Mouse (Mus musculus) embryonic stem cell, embryonic (primary cell): ENCODE results near the gene Cdipt.

ENCODE experiments used
- CTCF ChIA-PET, 4 experiments: fragments of 300-600 bp in 2 of 4; fragments of 350-600 bp in 2 of 4; sonication (Branson Sonifier 250); formaldehyde crosslinking; loops; one replicate each; lab custom pipeline; 2022; ENCODE audit warnings: inconsistent platforms in 2 of 4; lab: Charles Lee
- POLR2A ChIA-PET, 4 experiments: fragments of 300-600 bp in 2 of 4; fragments of 350-600 bp in 2 of 4; sonication (Branson Sonifier 250); formaldehyde crosslinking; loops; one replicate each; lab custom pipeline; 2022; ENCODE audit warnings: antibody characterized with exemption in 4 of 4, inconsistent platforms in 1 of 4; lab: Charles Lee

The Cdipt gene

DNA sequence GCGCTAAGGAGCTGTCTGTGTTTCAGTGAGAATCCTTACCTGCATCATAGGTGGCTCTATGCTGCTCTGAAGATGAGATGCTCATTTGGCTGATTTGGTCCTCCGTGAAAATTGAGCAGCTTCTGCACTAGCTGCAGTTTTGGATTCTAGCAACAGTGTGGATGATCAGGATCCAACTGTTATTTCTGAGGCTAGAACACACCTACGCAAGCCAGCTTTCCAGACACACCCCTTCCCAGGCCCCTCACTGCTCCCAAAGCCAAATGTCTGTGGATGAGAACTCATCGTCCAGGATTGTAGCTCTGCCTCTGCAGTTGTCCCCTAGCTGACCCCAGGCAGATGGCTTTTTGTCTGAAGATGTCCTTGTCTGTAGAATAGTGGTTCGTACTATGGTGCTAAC, 14.6 kb upstream of the Cdipt start:
- ChIA-PET CTCF (interaction anchor here in 1 of 4 experiments (0.7 to 2.0 kb wide), 2 partner anchors 11 to 844 kb away, joined by 3 to 5 read pairs; partner anchors contain the start of gene Asphd1), POLR2A (interaction anchor here in 2 of 4 experiments (1.0 to 2.1 kb wide), 3 partner anchors 9 to 24 kb away, joined by 3 to 5 read pairs (median 3); no protein-coding TSS in a partner anchor)

DNA sequence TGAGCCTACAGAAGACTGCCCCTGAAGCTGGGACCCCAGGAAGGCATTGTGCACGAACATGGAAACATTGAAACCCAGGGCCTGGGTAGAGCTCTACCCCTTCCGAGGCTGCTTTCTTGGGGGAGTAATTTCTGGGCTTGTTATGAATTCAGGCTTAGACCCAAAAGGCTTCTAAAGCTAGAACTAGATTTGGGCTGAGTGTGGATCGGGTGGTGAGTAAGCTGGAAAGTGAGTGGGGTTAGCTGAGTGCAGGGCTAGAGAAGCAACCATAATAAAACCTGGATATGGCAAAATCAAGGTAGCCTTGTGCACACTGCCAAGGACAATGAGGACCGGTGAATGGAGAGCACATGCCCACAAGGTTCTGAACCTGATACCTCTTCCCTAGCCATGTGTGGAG, 13.7 kb upstream of the Cdipt start:
- CTCF ChIA-PET = interaction anchor here in 1 of 4 experiments (2.0 kb wide), 1 partner anchor 12 kb away, joined by 5 read pairs; the partner anchor contains the start of gene Asphd1
- POLR2A ChIA-PET = interaction anchor here in 2 of 4 experiments (0.6 to 2.1 kb wide), 4 partner anchors 11 to 136 kb away, joined by 3 to 6 read pairs (median 4); no protein-coding TSS in a partner anchor

DNA sequence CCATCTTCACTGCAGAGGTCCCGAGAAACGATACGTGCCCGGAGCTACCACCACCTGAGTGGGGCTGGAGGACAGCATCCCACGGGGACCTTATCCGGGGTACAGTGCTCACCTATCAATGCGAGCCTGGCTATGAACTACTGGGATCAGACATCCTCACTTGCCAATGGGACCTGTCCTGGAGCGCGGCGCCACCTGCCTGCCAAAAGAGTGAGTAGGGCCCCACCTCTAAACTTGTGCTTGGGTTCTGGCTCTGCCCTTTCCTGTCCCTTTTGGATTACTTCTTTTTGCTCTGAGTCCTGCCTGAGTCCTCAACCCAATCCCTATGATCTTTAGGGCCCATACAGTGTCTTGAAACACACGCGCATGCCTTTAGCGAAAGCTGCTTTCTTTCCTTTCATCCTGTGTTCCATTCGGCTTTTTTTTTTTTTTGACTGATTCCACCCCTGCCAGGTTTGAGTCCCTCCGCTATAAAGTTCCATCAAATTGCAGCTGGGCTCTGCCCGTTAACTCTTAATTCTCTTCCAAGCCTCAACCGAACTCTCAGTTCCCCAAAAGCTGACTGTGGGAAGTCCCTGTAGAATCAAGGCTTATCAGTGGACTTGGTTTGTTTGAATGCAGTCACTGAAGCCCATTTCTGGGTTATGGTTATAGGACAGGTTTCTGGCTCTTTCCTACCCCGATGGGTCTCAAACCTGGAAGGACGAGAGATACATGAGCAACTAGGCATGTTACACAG, 12.0 kb upstream of the Cdipt start:
- ChIA-PET POLR2A (interaction anchor here in 3 of 4 experiments (0.6 to 1.7 kb wide), 9 partner anchors 13 to 176 kb away, joined by 3 to 10 read pairs (median 3); partner anchors contain the start of genes Asphd1 (in 1 of the 3), Ino80e (in 1 of the 3) and Sez6l2 (in 1 of the 3)), CTCF (interaction anchor here in 3 of 4 experiments (0.6 to 1.1 kb wide), 5 partner anchors 93 to 250 kb away, joined by 3 to 5 read pairs (median 3); no protein-coding TSS in a partner anchor)

DNA sequence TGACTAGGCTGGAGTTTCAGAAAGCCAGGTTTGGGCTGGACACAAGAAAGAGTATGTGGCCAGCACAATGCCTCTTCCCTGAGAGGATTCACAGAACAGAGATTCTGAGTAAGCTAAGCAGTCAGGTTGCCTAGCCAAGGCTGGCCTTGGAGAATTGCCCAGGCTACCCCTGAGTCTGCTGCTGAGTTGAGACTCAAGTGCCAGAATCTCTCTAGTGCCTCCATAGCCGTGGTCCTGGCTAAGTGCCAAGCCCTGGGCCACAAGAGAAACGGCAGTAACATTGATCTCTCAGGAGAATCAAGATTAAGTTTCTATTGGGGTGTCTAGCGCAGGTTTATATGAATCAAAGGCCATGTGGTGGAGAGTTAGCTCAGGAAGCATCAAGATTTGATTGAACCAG, 10.1 kb upstream of the Cdipt start:
- ChIA-PET POLR2A (interaction anchor here in 2 of 4 experiments (0.7 to 2.2 kb wide), 3 partner anchors 11 to 186 kb away, joined by 3 to 7 read pairs (median 6); partner anchors contain the start of genes Asphd1 (in 1 of the 2) and Sez6l2 (in 1 of the 2)), CTCF (interaction anchor here in 2 of 4 experiments (0.6 to 1.0 kb wide), 5 partner anchors 19 to 378 kb away, joined by 3 read pairs; no protein-coding TSS in a partner anchor)

DNA sequence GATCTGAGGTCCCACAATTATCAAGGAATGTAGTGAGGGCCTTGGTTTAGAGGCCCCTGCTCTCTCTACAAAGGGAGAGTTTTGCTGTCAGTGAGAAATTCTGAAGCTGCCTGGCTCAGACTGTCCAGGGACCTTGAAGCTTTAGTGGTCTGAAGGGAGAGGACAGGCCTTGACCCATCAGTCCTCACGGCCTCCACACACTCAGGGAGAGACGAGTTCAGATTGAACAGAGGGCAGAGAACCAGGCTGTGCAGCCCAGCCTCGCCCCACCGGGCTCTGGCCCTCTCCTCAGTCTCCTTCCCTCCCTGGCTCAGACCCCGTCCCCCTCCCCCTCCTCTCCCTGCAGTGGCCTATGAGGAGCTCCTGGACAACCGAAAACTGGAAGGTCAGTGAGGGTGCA, 8.4 kb upstream of the Cdipt start:
- POLR2A ChIA-PET = interaction anchor here in 1 of 4 experiments (0.8 to 1.5 kb wide), 3 partner anchors 16 to 45 kb away, joined by 3 to 4 read pairs (median 3); partner anchors contain the start of gene Tmem219

DNA sequence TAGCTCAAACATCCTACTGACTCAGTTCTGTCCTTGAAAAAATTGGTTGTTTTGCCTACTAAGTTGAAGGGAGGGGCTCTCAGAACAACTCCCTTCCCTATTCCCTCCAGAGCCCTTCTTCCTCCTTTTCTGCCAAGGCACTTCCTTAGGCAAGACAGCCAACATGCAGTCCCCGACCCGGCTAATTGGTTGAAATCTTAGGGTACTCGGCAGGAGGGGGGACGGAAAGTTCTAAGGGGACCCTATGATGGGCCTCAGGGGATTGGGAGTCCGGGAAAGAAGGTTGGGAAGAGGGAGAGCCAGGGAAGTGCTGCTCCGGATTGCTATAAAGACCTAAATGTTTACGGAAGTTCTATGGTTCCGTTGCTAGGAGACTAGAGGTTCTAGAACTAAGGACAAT, 221 bp upstream of the Cdipt start:
- ChIA-PET CTCF (interaction anchor here in 1 of 4 experiments (0.7 kb wide), 1 partner anchor 86 kb away, joined by 3 read pairs; no protein-coding TSS in a partner anchor), POLR2A (interaction anchor here in 1 of 4 experiments (0.7 to 1.6 kb wide), 4 partner anchors 46 to 176 kb away, joined by 3 to 5 read pairs (median 4); no protein-coding TSS in a partner anchor)

More for the DNA sequence above, 8.4 kb upstream of the Cdipt start:
- CTCF ChIA-PET = interaction anchor here in 1 of 4 experiments (0.6 kb wide), 1 partner anchor 187 kb away, joined by 3 read pairs; no protein-coding TSS in a partner anchor

DNA sequence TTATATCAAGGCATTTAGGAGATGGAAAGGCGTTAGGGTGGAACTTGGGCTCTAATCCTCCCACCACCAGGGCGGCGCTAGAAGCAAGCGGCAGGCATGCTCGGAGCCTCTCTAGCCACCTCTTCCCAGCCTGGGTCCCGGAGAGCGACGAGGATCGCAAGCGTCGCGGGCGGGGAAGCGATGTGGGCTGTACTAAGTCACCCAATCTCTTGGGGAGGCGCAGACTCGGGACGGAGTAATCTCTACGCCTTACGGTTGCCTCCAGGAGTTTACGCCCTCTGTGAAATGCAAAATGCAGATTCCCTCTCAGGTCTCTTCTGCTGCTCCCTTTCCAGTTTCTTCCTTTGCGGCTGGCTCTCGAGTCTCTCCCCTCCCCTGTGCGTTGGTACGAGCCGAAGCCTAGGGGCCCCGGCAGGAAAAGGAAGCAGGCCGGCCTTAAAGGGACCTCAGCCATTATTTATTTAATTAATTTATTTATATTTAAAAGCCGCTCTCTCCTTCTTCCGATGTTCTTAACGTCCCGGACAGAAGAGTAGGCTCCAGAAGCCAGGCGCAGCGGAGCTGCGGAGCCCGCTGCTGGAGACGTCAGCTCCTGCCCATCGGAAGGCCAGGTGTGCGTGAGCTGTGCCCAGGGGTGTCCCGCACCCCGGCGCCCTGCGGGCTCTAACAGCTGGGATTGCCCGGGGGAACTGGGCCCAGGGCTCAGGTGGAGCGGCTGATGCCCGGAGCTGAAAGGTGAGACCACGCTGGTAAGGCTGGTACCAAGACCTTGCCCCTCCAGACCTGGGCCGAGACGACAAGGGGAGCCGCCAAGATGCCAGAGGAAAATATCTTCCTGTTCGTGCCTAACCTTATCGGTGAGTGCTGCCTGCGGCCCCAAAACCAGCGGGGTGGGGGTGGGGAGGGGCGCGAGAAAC, 494 bp downstream of the Cdipt start, which contains the start of gene Cdiptos:
TSS of gene Cdiptos (minus strand) at position 149 of the 917 bp plus-strand sequence.
- ChIA-PET POLR2A (interaction anchor here (0.7 to 2.3 kb wide), 38 partner anchors 9 to 499 kb away, joined by 3 to 13 read pairs (median 4); partner anchors contain the start of genes Mvp (in 2 of the 4), Taok2 (in 2 of the 4), Hirip3 (in 1 of the 4) and Ino80e (in 1 of the 4)), CTCF (interaction anchor here in 2 of 4 experiments (0.7 to 1.3 kb wide), 2 partner anchors 12 to 196 kb away, joined by 3 to 5 read pairs; no protein-coding TSS in a partner anchor)

DNA sequence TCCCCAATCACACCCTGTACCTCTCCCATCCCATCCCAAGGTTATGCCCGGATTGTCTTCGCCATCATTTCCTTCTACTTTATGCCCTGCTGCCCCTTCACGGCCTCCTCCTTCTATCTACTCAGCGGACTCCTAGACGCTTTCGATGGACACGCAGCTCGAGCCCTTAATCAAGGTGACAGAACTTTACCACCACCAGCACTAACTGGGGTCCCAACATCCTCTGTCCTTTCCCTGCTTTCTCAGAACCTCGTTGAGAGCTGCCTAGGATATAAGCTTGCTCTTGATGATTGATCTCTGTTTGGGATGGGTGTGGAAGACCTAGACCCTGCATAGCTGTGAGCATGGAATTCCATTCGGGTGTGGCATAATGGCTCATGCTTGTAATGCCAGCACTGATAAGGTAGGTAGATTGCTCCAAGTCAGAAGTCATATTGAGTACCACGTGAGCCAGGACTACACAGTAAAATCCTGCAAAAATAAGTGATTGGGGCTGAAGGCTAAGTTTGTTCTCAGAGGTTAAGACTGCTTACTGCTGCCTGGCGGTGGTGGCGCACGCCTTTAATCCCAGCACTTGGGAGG, 1.3 kb downstream of the Cdipt start:
- ChIA-PET CTCF (interaction anchor here in 3 of 4 experiments (0.5 to 1.3 kb wide), 3 partner anchors 8 to 197 kb away, joined by 3 to 5 read pairs (median 5); no protein-coding TSS in a partner anchor), POLR2A (interaction anchor here (0.7 to 2.3 kb wide), 37 partner anchors 9 to 500 kb away, joined by 3 to 13 read pairs (median 4); partner anchors contain the start of genes Mvp (in 2 of the 4), Taok2 (in 2 of the 4), Hirip3 (in 1 of the 4) and Ino80e (in 1 of the 4))

DNA sequence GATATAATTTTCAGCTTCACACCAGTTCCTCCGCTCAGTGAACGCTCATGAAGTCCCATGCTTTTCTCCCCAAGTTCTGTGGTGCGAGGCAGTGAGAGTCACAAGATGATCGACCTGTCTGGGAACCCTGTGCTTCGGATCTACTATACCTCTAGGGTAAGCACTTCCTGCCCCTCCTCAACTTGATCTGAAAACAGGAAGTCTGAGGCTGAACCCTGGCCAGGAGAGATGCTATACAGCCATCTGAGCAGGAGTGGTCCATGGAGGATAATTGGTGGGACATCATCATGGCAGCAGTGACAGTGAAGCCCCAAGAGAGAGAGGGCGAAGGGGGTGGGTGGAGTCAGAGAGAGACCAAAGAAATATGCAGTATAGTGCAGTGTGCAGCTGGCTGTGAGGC, 3.1 kb downstream of the Cdipt start:
- CTCF ChIA-PET = interaction anchor here in 2 of 4 experiments (0.6 to 1.4 kb wide), 2 partner anchors 146 to 147 kb away, joined by 3 to 5 read pairs; no protein-coding TSS in a partner anchor
- POLR2A ChIA-PET = interaction anchor here in 1 of 4 experiments (0.5 to 1.0 kb wide), 2 partner anchors 9 to 10 kb away, joined by 3 to 6 read pairs; no protein-coding TSS in a partner anchor

DNA sequence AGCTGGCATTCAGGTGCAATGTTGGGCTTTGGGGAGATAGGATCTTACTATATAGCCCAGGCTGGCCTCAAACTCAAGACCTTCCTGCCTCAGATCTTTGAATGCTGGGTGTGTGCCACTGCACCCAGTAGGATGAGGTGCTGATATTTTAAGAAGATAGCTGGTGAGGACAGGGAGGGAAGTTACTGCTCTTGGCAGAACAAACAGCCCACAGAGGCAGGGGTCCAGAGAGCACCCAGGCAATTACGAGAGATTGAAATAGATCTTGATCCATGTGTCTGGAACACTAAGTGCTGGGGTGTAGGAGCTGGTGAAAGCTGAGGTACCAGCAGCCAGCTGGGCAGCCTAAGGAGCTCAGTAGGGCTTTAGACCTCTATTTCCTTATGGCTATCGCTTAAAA, 5.9 kb downstream of the Cdipt start:
- ChIA-PET POLR2A (interaction anchor here in 2 of 4 experiments (0.5 to 1.6 kb wide), 3 partner anchors 19 to 206 kb away, joined by 3 to 7 read pairs (median 3); no protein-coding TSS in a partner anchor), CTCF (interaction anchor here in 1 of 4 experiments (0.6 kb wide), 1 partner anchor 24 kb away, joined by 4 read pairs; no protein-coding TSS in a partner anchor)

DNA sequence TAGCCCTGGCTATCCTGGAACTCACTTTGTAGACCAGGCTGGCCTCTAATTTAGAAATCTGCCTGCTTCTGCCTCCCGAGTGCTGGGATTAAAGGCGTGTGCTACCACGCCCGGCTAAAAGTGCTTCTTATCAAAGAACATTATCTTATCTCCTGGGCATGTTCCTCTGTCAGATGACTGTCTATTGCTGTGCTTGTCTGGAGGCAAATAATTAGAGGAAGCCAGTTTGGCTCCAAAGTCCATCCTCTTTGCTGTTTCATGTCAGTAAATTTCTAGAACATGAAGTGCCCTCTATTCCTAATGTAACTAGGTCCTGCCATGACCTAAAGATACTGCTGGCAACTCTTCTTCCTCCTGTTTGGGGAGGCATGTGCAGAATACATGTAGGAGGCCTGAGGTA, 6.3 kb downstream of the Cdipt start:
- CTCF ChIA-PET = interaction anchor here in 1 of 4 experiments (0.6 kb wide), 1 partner anchor 23 kb away, joined by 4 read pairs; no protein-coding TSS in a partner anchor
- POLR2A ChIA-PET = interaction anchor here in 2 of 4 experiments (0.5 to 0.6 kb wide), 2 partner anchors 130 to 205 kb away, joined by 3 to 7 read pairs; no protein-coding TSS in a partner anchor

DNA sequence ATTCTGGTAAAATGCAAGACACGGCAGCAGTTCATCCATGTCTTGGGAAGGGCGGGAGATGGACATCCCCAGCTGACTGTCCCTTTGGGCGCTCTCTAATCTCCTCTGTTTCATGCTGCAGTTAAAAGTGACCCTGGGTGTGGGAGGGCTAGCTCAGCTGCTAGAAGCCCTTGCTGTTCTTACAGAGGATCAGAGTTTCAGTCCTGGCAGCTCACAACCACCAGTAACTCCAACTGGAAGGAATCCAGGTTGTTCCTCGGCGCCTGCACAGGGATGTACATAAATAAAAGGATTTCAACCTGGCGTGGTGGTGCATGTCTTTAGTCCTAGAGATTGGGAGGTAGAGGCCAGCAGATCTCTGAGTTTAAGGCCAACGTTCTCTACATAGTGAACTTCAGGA, 7.4 kb downstream of the Cdipt start:
- CTCF ChIA-PET = no interaction called here

DNA sequence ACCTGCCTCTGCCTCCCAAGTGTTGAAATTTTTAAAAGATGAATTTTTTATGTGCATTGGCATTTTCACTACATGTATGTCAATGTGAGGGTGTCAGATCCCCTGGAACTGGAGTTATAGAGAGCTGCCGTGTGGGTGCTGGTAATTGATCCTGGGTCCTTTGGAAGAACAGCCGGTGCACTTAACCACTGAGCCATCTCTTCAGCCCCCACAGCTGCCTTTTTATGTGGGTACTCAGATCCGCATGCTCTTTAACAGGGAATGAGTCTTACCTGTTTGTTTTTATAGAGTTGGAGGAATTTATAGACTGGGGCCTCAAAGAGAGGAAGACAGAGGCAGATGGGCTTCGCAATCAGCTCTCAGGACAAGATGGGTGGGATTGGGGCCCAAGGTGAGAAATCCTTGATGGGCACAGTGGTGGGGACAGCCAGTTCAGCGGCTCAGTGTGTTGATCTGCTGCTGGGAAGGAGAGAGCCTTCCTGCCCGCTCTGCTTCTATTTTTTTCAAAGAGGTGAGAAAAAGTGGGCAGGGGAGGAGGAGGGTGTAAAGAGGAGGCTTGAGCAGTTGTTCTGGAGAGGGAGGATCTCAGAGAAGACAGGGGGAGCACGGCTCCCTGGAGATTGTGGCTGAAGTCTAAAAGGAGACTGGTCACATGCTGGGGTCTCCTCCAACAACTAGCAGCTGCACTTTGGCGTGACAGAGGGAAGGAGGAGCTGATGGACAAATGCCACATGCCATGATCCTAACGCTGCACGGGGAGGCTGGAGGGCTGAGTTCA, 9.1 kb downstream of the Cdipt start:
- ChIA-PET CTCF (interaction anchor here in 3 of 4 experiments (0.6 kb wide), 4 partner anchors 8 to 343 kb away, joined by 3 to 5 read pairs (median 3); no protein-coding TSS in a partner anchor), POLR2A (interaction anchor here (0.6 to 1.8 kb wide), 8 partner anchors 8 to 123 kb away, joined by 3 to 5 read pairs (median 3); partner anchors contain the start of genes Asphd1 (in 1 of the 4), Hirip3 (in 1 of the 4), Ino80e (in 1 of the 4) and Sez6l2 (in 1 of the 4))

More for the DNA sequence above, 7.4 kb downstream of the Cdipt start:
- POLR2A ChIA-PET = interaction anchor here in 1 of 4 experiments (0.5 kb wide), 1 partner anchor 55 kb away, joined by 5 read pairs; no protein-coding TSS in a partner anchor

DNA sequence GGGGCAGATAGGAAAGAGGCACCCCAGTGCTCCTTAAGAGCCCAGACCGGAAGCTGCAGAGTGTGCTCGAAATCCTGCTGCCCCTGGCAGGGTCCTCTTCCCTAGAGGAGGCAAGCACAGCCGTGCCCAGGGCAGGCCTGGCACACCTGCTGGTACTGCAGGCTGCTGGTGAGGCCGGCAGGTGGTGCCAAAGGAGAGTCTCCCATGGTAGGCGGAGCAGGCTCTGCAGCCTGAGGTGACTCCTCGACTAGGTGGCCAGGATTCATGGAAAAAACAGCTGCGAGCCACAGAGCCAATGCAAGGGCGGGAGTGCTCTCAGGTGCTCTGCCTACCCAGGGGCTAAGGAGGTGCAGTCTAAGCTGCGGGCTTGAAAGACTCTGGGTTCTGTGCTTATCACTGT, 10.6 kb downstream of the Cdipt start:
- POLR2A ChIA-PET = interaction anchor here in 3 of 4 experiments (0.5 to 1.8 kb wide), 8 partner anchors 10 to 414 kb away, joined by 3 to 5 read pairs (median 3); partner anchors contain the start of genes Asphd1 (in 1 of the 3), Maz (in 1 of the 3) and Sez6l2 (in 1 of the 3)
- CTCF ChIA-PET = interaction anchor here in 1 of 4 experiments (0.9 to 1.3 kb wide), 2 partner anchors 31 to 118 kb away, joined by 3 to 4 read pairs; partner anchors contain the start of genes Pagr1a and Pagr1b

DNA sequence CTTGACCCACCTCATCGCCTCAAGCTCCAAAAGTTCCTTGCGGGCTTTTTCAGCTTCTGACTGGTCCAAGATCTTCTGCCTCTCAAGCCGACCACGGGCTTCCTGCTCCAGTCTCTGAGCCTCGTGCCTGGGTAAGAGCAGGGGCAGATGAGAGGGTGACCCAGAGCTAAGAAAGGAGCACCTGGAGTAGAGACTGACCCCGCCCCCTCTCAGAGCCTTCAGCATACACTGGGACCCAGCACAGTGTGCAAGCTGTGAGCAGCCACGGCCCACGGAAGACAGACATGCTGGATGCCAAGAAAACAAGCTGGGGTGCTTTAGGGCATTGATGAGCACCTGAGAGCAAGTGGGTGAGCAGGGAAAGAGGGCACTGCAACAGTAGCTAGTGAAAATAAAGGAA, 13.1 kb downstream of the Cdipt start:
- ChIA-PET CTCF (interaction anchor here in 2 of 4 experiments (1.3 to 2.0 kb wide), 4 partner anchors 12 to 168 kb away, joined by 3 to 8 read pairs (median 5); partner anchors contain the start of genes Pagr1a (in 1 of the 2) and Pagr1b (in 1 of the 2)), POLR2A (interaction anchor here in 3 of 4 experiments (0.5 to 2.2 kb wide), 28 partner anchors 9 to 253 kb away, joined by 3 to 11 read pairs (median 4); partner anchors contain the start of genes Pagr1a (in 2 of the 3), Ino80e (in 1 of the 3), Maz (in 1 of the 3) and Pagr1b (in 1 of the 3))
